ENCODE assay signal across 8 mouse cellular contexts in genomic region chr5:119563510-119564351, GRCm38 (mm10).
DNase-seq lines count a peak whose midpoint lies in the region; ATAC-seq and TF ChIP-seq lines count a peak whose summit lies in the region.

No protein-coding gene starts in this region.

- no peak for TF ChIP-seq CTCF in kidney, postnatal 0 days (IDR thresholded peaks at IDR 0.05; ENCODE audit: low read depth)
- TF ChIP-seq CTCF in brain, embryonic 14.5 days (IDR thresholded peaks at IDR 0.05; ENCODE audit: borderline replicate concordance, extremely low read depth, insufficient read depth, insufficient read length) = no peak
- TF ChIP-seq CTCF in kidney, adult 2 months (conservative IDR thresholded peaks at IDR 0.05; ENCODE audit: insufficient read depth, insufficient read length, low read depth, low read length) = no peak

- H3K4me2 ChIP-seq in kidney, postnatal 0 days (ENCODE audit: low read length) = peak overlapping the region; percentile 25
- H3K4me2 ChIP-seq in midbrain, embryonic 11.5 days = peak overlapping the region; percentile 20; the same call in 1 of the 2 replicates

- H3K36me3 ChIP-seq in kidney, postnatal 0 days (ENCODE audit: insufficient read depth, low read length) = no peaks in the 10 kb centered on the region
- H3K36me3 ChIP-seq in midbrain, embryonic 11.5 days (ENCODE audit: control insufficient read depth, insufficient read depth, low read length) = no peaks in the 10 kb centered on the region
- no peaks in the 10 kb centered on the region for H3K36me3 ChIP-seq in kidney, adult 2 months (ENCODE audit: control insufficient read depth, insufficient read depth, low read length)

- TF ChIP-seq POLR2A in brain, embryonic 14.5 days (IDR thresholded peaks at IDR 0.05; ENCODE audit: borderline replicate concordance, extremely low read depth, insufficient read depth, insufficient read length, poor library complexity, severe bottlenecking) = no peak
- no peak for TF ChIP-seq POLR2A in kidney, adult 2 months (IDR thresholded peaks at IDR 0.05; ENCODE audit: low read depth, low read length)

- H3K27ac ChIP-seq in kidney, postnatal 0 days = no peak overlapping the region
- H3K27ac ChIP-seq in midbrain, embryonic 11.5 days (ENCODE audit: low read depth, low read length) = no peak overlapping the region
- H3K27ac ChIP-seq in kidney, adult 2 months (ENCODE audit: insufficient read depth, low read depth, low read length) = no peak overlapping the region

- H3K4me3 ChIP-seq in kidney, postnatal 0 days (replicated peaks; ENCODE audit: low read depth, low read length) = no peak overlapping the region
- no peak overlapping the region for H3K4me3 ChIP-seq in midbrain, embryonic 11.5 days (ENCODE audit: low read depth, low read length)
- H3K4me3 ChIP-seq in kidney, adult 2 months (ENCODE audit: insufficient read depth, low read depth, low read length) = no peak overlapping the region

- peak; percentile 66 for ATAC-seq in kidney, postnatal 0 days (replicated peaks; ENCODE audit: low FRiP score, low read depth)
- no peak for ATAC-seq in midbrain, embryonic 11.5 days (ENCODE audit: low FRiP score)

- 3% methylated on average over 33 of the region's 33 CpGs for WGBS in kidney, postnatal 0 days
- 21% methylated on average over 33 of the region's 33 CpGs for WGBS in midbrain, embryonic 11.5 days
- 9% methylated on average over 33 of the region's 33 CpGs for WGBS in kidney, adult 2 months

- DNase-seq in kidney, postnatal 0 days (ENCODE audit: low spot score) = peak; percentile 85
- no peak for DNase-seq in kidney, adult 8-10 months
- DNase-seq in brain, embryonic 14.5 days (ENCODE audit: low read depth) = peak; percentile 55
- DNase-seq in forelimb bud, embryonic 11.5 days (ENCODE audit: low read depth, low spot score) = peak; percentile 35
- DNase-seq in midbrain, embryonic 11.5 days (ENCODE audit: low spot score, missing footprints) = no peak
- no peak for DNase-seq in cerebellum, adult 11 months
- no peak for DNase-seq in frontal cortex, postnatal 14 days (ENCODE audit: low spot score in 2 of 2)
- no peak for DNase-seq in kidney, adult 2 months

- 0 out of 2 replicates have a peak, but pooled peaks cover 4% of the 10 kb centered on the region for H3K4me1 ChIP-seq in kidney, postnatal 0 days (replicated peaks; ENCODE audit: insufficient read depth, low read length)
- H3K4me1 ChIP-seq in midbrain, embryonic 11.5 days (ENCODE audit: control insufficient read depth, insufficient read depth, low read length) = 0 out of 2 replicates have a peak, but pooled peaks cover 5% of the 10 kb centered on the region
- no peaks in the 10 kb centered on the region for H3K4me1 ChIP-seq in kidney, adult 2 months (ENCODE audit: control insufficient read depth, insufficient read depth, low read length)

- H3K9ac ChIP-seq in kidney, postnatal 0 days (ENCODE audit: low read depth, low read length) = no peak overlapping the region
- peak overlapping the region; percentile 16; the same call in 1 of the 2 replicates for H3K9ac ChIP-seq in midbrain, embryonic 11.5 days (ENCODE audit: low read length)

- H3K27me3 ChIP-seq in kidney, postnatal 0 days (ENCODE audit: insufficient read depth, low read length) = 0 out of 2 replicates have a peak, but pooled peaks cover 8% of the 10 kb centered on the region
- H3K27me3 ChIP-seq in midbrain, embryonic 11.5 days (ENCODE audit: control insufficient read depth, insufficient read depth, low read length) = no peaks in the 10 kb centered on the region; the same call in 1 of the 2 replicates
- no peaks in the 10 kb centered on the region for H3K27me3 ChIP-seq in kidney, adult 2 months (replicated peaks; ENCODE audit: control insufficient read depth, insufficient read depth, low read length)

- no peaks in the 10 kb centered on the region for H3K9me3 ChIP-seq in kidney, postnatal 0 days (replicated peaks; ENCODE audit: low read length)
- H3K9me3 ChIP-seq in midbrain, embryonic 11.5 days (ENCODE audit: control insufficient read depth, low read length) = no peaks in the 10 kb centered on the region

Comparison
In these comparisons a context has a peak if more than half of its experiments do, and no peak if none do; other contexts are left out.
1. DNase-seq: peak in kidney, postnatal 0 days (single experiment), brain, embryonic 14.5 days (single experiment) and forelimb bud, embryonic 11.5 days (single experiment); none in kidney, adult 8-10 months (0 of 2), midbrain, embryonic 11.5 days (single experiment), cerebellum, adult 11 months (single experiment), frontal cortex, postnatal 14 days (0 of 2) and kidney, adult 2 months (single experiment).